Mouse (Mus musculus): Measurements from ENCODE around the gene Vps35l. TPM values are rescaled to one million over a fixed set of nuclear protein-coding genes. Genes with fewer than 3 reads are reported as not detected.

Vps35l gene
- 10 to 100 TPM; 17.0 to 19.5 (median 18.3) TPM for total RNA-seq (2022)

GRCm38 (mm10) chr7:118739975-118740531 lies at the start of gene Vps35l:
Gene Vps35l (plus strand): TSS chr7:118740226.
- peak; percentile 57 to 74 for DNase-seq (ENCODE audit: low spot score in 2 of 2)

- no peak for DNase-seq (ENCODE audit: low spot score in 2 of 2)
Measured at GRCm38 (mm10) chr7:118691287-118691686, 48.7 kb upstream of the Vps35l start.

- DNase-seq (ENCODE audit: low spot score in 2 of 2) = no peak
Measured at GRCm38 (mm10) chr7:118696146-118696545, 43.9 kb upstream of the Vps35l start.

- no peak for DNase-seq (ENCODE audit: low spot score in 2 of 2)
Measured at GRCm38 (mm10) chr7:118697168-118697567, 42.9 kb upstream of the Vps35l start.

GRCm38 (mm10) chr7:118698882-118699281 lies 41.1 kb upstream of the Vps35l start:
- no peak for DNase-seq (ENCODE audit: low spot score in 2 of 2)

- no peak for DNase-seq (ENCODE audit: low spot score in 2 of 2)
Measured at GRCm38 (mm10) chr7:118703144-118703561, 36.9 kb upstream of the Vps35l start.

GRCm38 (mm10) chr7:118704001-118704850 lies 35.8 kb upstream of the Vps35l start:
- DNase-seq (ENCODE audit: low spot score in 2 of 2) = no peak

GRCm38 (mm10) chr7:118705101-118705961 lies 34.7 kb upstream of the Vps35l start, which contains the start of gene Gde1:
Gene Gde1 (minus strand): TSS chr7:118705778.
- DNase-seq (ENCODE audit: low spot score in 2 of 2) = peak; percentile 82 to 85

GRCm38 (mm10) chr7:118706051-118706450 lies 34.0 kb upstream of the Vps35l start:
- DNase-seq (ENCODE audit: low spot score in 2 of 2) = no peak

GRCm38 (mm10) chr7:118706488-118706887 lies 33.5 kb upstream of the Vps35l start:
- no peak for DNase-seq (ENCODE audit: low spot score in 2 of 2)

GRCm38 (mm10) chr7:118707216-118707615 lies 32.8 kb upstream of the Vps35l start:
- no peak for DNase-seq (ENCODE audit: low spot score in 2 of 2)

- no peak for DNase-seq (ENCODE audit: low spot score in 2 of 2)
Measured at GRCm38 (mm10) chr7:118708002-118708401, 32.0 kb upstream of the Vps35l start.

- DNase-seq (ENCODE audit: low spot score in 2 of 2) = no peak
Measured at GRCm38 (mm10) chr7:118710776-118711175, 29.2 kb upstream of the Vps35l start.

- DNase-seq (ENCODE audit: low spot score in 2 of 2) = peak; percentile 89 to 91
Measured at GRCm38 (mm10) chr7:118712228-118713173, 27.5 kb upstream of the Vps35l start, which contains the start of gene Ccp110. Gene Ccp110 (plus strand): TSS chr7:118712552.

GRCm38 (mm10) chr7:118714873-118715272 lies 25.2 kb upstream of the Vps35l start:
- no peak for DNase-seq (ENCODE audit: low spot score in 2 of 2)

GRCm38 (mm10) chr7:118718066-118718465 lies 22.0 kb upstream of the Vps35l start:
- DNase-seq (ENCODE audit: low spot score in 2 of 2) = no peak

- no peak for DNase-seq (ENCODE audit: low spot score in 2 of 2)
Measured at GRCm38 (mm10) chr7:118723927-118724326, 16.1 kb upstream of the Vps35l start.

GRCm38 (mm10) chr7:118725459-118725858 lies 14.6 kb upstream of the Vps35l start:
- no peak for DNase-seq (ENCODE audit: low spot score in 2 of 2)

GRCm38 (mm10) chr7:118728846-118729587 lies 11.0 kb upstream of the Vps35l start:
- DNase-seq (ENCODE audit: low spot score in 2 of 2) = no peak

- DNase-seq (ENCODE audit: low spot score in 2 of 2) = peak; percentile 5 to 8
Measured at GRCm38 (mm10) chr7:118731781-118732180, 8.2 kb upstream of the Vps35l start.

Data from gastrocnemius, adult 8-10 months (tissue).